Mouse (Mus musculus) left cerebral cortex, adult 9 months (tissue): ENCODE measurements around the gene Vmn1r86.
A peak's percentile ranks its signal among the peaks of the same experiment; 100 is the strongest.
"Not testable (repeated sequence)": the region's sequence is repeated elsewhere in the genome, so short reads cannot be mapped to it uniquely, and the experiment has no call there.

Experiments used
- DNase-seq, 2 experiments: peaks; one replicate each; pipeline ENCODE4 v3.0.0; 2022; ENCODE audit warnings: low spot score in 2 of 2

Gene Vmn1r86

GRCm38 (mm10) chr7:13119817-13120216 lies at the start of gene Vmn1r86:
Gene Vmn1r86 (minus strand): TSS chr7:13119917.
- no peak for DNase-seq

GRCm38 (mm10) chr7:13159268-13159667 lies 39.6 kb upstream of the Vmn1r86 start, which contains the start of gene Vmn1r88:
Gene Vmn1r88 (plus strand): TSS chr7:13159568.
- no peak for DNase-seq

GRCm38 (mm10) chr7:13140057-13140456 lies 20.3 kb upstream of the Vmn1r86 start, which contains the start of gene Vmn1r87:
Gene Vmn1r87 (minus strand): TSS chr7:13140157.
- no peak for DNase-seq

- DNase-seq = no peak
These were observed 17.6 kb upstream of the Vmn1r86 start for GRCm38 (mm10) chr7:13137340-13137739.

- DNase-seq = no peak
These were observed 12.1 kb upstream of the Vmn1r86 start for GRCm38 (mm10) chr7:13131856-13132255.

- peak in 1 of 2 experiments; percentile 1 for DNase-seq
These were observed 3.9 kb upstream of the Vmn1r86 start for GRCm38 (mm10) chr7:13123554-13124153.

- no peak for DNase-seq
These were observed 24.6 kb downstream of the Vmn1r86 start, which contains the start of gene Vmn1r85 for GRCm38 (mm10) chr7:13095073-13095472. Gene Vmn1r85 (minus strand): TSS chr7:13095173.

- DNase-seq = no peak
These were observed 47.4 kb downstream of the Vmn1r86 start for GRCm38 (mm10) chr7:13072293-13072692.

GRCm38 (mm10) chr7:13063399-13063798 lies 56.3 kb downstream of the Vmn1r86 start:
- DNase-seq = not testable (repeated sequence)

- DNase-seq = no peak
These were observed 60.2 kb downstream of the Vmn1r86 start for GRCm38 (mm10) chr7:13059536-13059935.

GRCm38 (mm10) chr7:13056913-13057700 lies 62.6 kb downstream of the Vmn1r86 start:
- no peak for DNase-seq

- DNase-seq = peak; percentile 95 to 97
These were observed 65.3 kb downstream of the Vmn1r86 start, which contains the start of gene Mzf1 for GRCm38 (mm10) chr7:13054287-13055010. Gene Mzf1 (minus strand): TSS chr7:13054764.

GRCm38 (mm10) chr7:13053961-13054286 lies 65.8 kb downstream of the Vmn1r86 start:
- no peak for DNase-seq

- DNase-seq = no peak
These were observed 66.2 kb downstream of the Vmn1r86 start for GRCm38 (mm10) chr7:13053501-13053900.

GRCm38 (mm10) chr7:13053001-13053400 lies 66.7 kb downstream of the Vmn1r86 start:
- no peak for DNase-seq
